Mouse (Mus musculus) MEL (cell line): ENCODE results near the gene Icam5. TPM values are rescaled to one million over a fixed set of nuclear protein-coding genes. Genes with fewer than 3 reads are reported as not detected.

Source experiments
- DNase-seq: peaks from one replicate; pipeline ENCODE4 v3.0.0; 2011; ENCODE audit warnings: low read depth, low spot score
- H3K27ac ChIP-seq: 2 replicates; pipeline ENCODE4 v1.5.1; 2012; ENCODE audit warnings: low read depth, mild to moderate bottlenecking, control low read depth, low read length, moderate library complexity; ENCODE audit not compliant: control insufficient read depth
- H3K27me3 ChIP-seq, 2 experiments: fragments of 150-350 bp in 1 of 2; sonication (generic) in 1 of 2; 2 replicates each; pipeline ENCODE4 v1.6.1; 2012; ENCODE audit warnings: low read length in 2 of 2, mild to moderate bottlenecking in 2 of 2, improper control_type of control experiment in 1 of 2, moderate library complexity in 1 of 2; ENCODE audit not compliant: insufficient read depth in 2 of 2, control insufficient read depth in 1 of 2
- H3K36me3 ChIP-seq, 2 experiments: 2 replicates each; pipeline ENCODE4 v1.6.1; 2012 to 2014; ENCODE audit warnings: low read length in 2 of 2, improper control_type of control experiment in 1 of 2, inconsistent platforms in 1 of 2, mild to moderate bottlenecking in 1 of 2; ENCODE audit not compliant: insufficient read depth in 2 of 2, control insufficient read depth in 1 of 2
- H3K4me1 ChIP-seq, 2 experiments: fragments of 150-350 bp in 1 of 2; sonication (generic) in 1 of 2; 2 replicates each; pipeline ENCODE4 v1.6.1; 2012; ENCODE audit warnings: low read length in 2 of 2, improper control_type of control experiment in 1 of 2, mild to moderate bottlenecking in 1 of 2; ENCODE audit not compliant: insufficient read depth in 2 of 2, control insufficient read depth in 1 of 2
- H3K4me3 ChIP-seq, 2 experiments: fragments of 150-350 bp in 1 of 2; sonication (generic) in 1 of 2; 2 replicates each; pipeline ENCODE4 v1.5.1; 2012; ENCODE audit warnings: low read depth in 2 of 2, low read length in 2 of 2, mild to moderate bottlenecking in 2 of 2, moderate library complexity in 2 of 2, control low read depth in 1 of 2, improper control_type of control experiment in 1 of 2; ENCODE audit not compliant: control insufficient read depth in 1 of 2, insufficient read depth in 1 of 2
- H3K79me2 ChIP-seq: 2 replicates; pipeline ENCODE4 v1.6.1; 2012; ENCODE audit warnings: mild to moderate bottlenecking, low read length, moderate library complexity; ENCODE audit not compliant: control insufficient read depth, poor library complexity, insufficient read depth
- H3K9ac ChIP-seq: 2 replicates; pipeline ENCODE4 v1.6.1; 2012; ENCODE audit warnings: low read depth, mild to moderate bottlenecking, control low read depth, low read length, moderate library complexity; ENCODE audit not compliant: control insufficient read depth, poor library complexity, severe bottlenecking
- H3K9me3 ChIP-seq: fragments of 150-350 bp; sonication (generic); replicated peaks from 2 replicates; pipeline ENCODE4 v1.6.1; 2012; ENCODE audit warnings: mild to moderate bottlenecking, low read length, improper control_type of control experiment, moderate library complexity; ENCODE audit not compliant: insufficient read depth
- CHD1 ChIP-seq: IDR thresholded peaks from 2 replicates; pipeline ENCODE4 v1.6.1; 2012; ENCODE audit warnings: low read depth, mild to moderate bottlenecking, inconsistent platforms, low read length, improper control_type of control experiment
- CHD2 ChIP-seq: IDR thresholded peaks from 2 replicates; pipeline ENCODE4 v1.6.1; 2011; ENCODE audit warnings: low read length, improper control_type of control experiment
- CTCF ChIP-seq, 3 experiments: IDR thresholded peaks in 2 of 3; conservative IDR thresholded peaks in 1 of 3; 2 replicates each; pipeline ENCODE4 v1.5.1; 2011 to 2012; ENCODE audit warnings: low read length in 3 of 3, low read depth in 2 of 3, mild to moderate bottlenecking in 2 of 3, improper control_type of control experiment in 1 of 3, inconsistent platforms in 1 of 3, mixed read lengths in 1 of 3, moderate library complexity in 1 of 3; ENCODE audit not compliant: control insufficient read depth in 1 of 3, insufficient read depth in 1 of 3, poor library complexity in 1 of 3, severe bottlenecking in 1 of 3
- ETS1 ChIP-seq: IDR thresholded peaks from 2 replicates; pipeline ENCODE4 v1.6.1; 2012; ENCODE audit warnings: low read depth, mild to moderate bottlenecking, inconsistent platforms, low read length, improper control_type of control experiment, moderate library complexity
- JUND ChIP-seq: IDR thresholded peaks from 2 replicates; pipeline ENCODE4 v1.6.1; 2011; ENCODE audit warnings: low read depth, mild to moderate bottlenecking, improper control_type of control experiment, low read length
- MAFK ChIP-seq: IDR thresholded peaks from 2 replicates; pipeline ENCODE4 v1.6.1; 2011; ENCODE audit warnings: low read depth, mild to moderate bottlenecking, low read length, improper control_type of control experiment, borderline replicate concordance
- MAX ChIP-seq: IDR thresholded peaks from 2 replicates; pipeline ENCODE4 v1.6.1; 2011; ENCODE audit warnings: low read length, improper control_type of control experiment
- MXI1 ChIP-seq: IDR thresholded peaks from 2 replicates; pipeline ENCODE4 v1.6.1; 2011; ENCODE audit warnings: mild to moderate bottlenecking, low read depth, low read length, improper control_type of control experiment
- NELFE ChIP-seq: IDR thresholded peaks from 2 replicates; pipeline ENCODE4 v1.6.1; 2011; ENCODE audit warnings: low read depth, low read length, improper control_type of control experiment
- NRF1 ChIP-seq: IDR thresholded peaks from 2 replicates; pipeline ENCODE4 v1.6.1; 2014; ENCODE audit warnings: low read depth, mild to moderate bottlenecking, inconsistent platforms, low read length, improper control_type of control experiment, moderate library complexity; ENCODE audit not compliant: poor library complexity, insufficient read depth, severe bottlenecking
- POLR2AphosphoS5 ChIP-seq: IDR thresholded peaks from 2 replicates; pipeline ENCODE4 v1.6.1; 2012; ENCODE audit warnings: low read depth, borderline replicate concordance, mild to moderate bottlenecking, inconsistent platforms, low read length, moderate library complexity, mixed read lengths
- RCOR1 ChIP-seq: IDR thresholded peaks from 2 replicates; pipeline ENCODE4 v1.6.1; 2012; ENCODE audit warnings: low read depth, mild to moderate bottlenecking, inconsistent platforms, low read length, improper control_type of control experiment
- SMC3 ChIP-seq: IDR thresholded peaks from 2 replicates; pipeline ENCODE4 v1.6.1; 2011; ENCODE audit warnings: low read depth, low read length, improper control_type of control experiment
- USF2 ChIP-seq, 2 experiments: IDR thresholded peaks; 2 replicates each; pipeline ENCODE4 v1.6.1; 2011 to 2012; ENCODE audit warnings: improper control_type of control experiment in 2 of 2, low read length in 2 of 2, borderline replicate concordance in 1 of 2, inconsistent platforms in 1 of 2, low read depth in 1 of 2, mild to moderate bottlenecking in 1 of 2; ENCODE audit not compliant: insufficient read depth in 1 of 2
- ZKSCAN1 ChIP-seq: IDR thresholded peaks from 2 replicates; pipeline ENCODE4 v1.6.1; 2012; ENCODE audit warnings: low read depth, mild to moderate bottlenecking, inconsistent platforms, low read length, improper control_type of control experiment, moderate library complexity
- ZNF384 ChIP-seq: IDR thresholded peaks from 2 replicates; pipeline ENCODE4 v1.6.1; 2012; ENCODE audit warnings: low read depth, mild to moderate bottlenecking, inconsistent platforms, low read length, improper control_type of control experiment
- polyA plus RNA-seq, 2 experiments: library from polyadenylated mRNA; stranded (reverse) in 1 of 2; unstranded in 1 of 2; fragments of >175 nt in 1 of 2; fragments of >200 nt in 1 of 2; gene quantifications; 2 replicates each; pipeline versions ENCODE4 v1.2.1 to v1.2.4; 2012; ENCODE audit warnings: low replicate concordance in 2 of 2, low read depth in 1 of 2; ENCODE audit not compliant: insufficient read length in 2 of 2, insufficient read depth in 1 of 2, missing spikeins in 1 of 2
- total RNA-seq: library from RNA; depleted of rRNA; stranded (reverse); fragments of 300-350 nt; gene quantifications from 2 replicates; pipeline ENCODE4 v1.2.3, GENCODE M21; 2012

The Icam5 gene
- total and polyA plus RNA-seq, 3 experiments: 4.8 to 9.5 TPM; not detected in 1

GRCm38 (mm10) chr9:21017177-21017575 lies 14.7 kb upstream of the Icam5 start:
- peak; percentile 52 for DNase-seq
- Histone ChIP-seq H3K27ac (no peak overlapping the region), H3K36me3 (peaks cover 0 to 29% of the 10 kb centered on the region in 2 experiments; a peak in 2 of 4 replicates), H3K27me3 (no peaks in the 10 kb centered on the region), H3K9me3 (no peaks in the 10 kb centered on the region), H3K79me2 (peaks cover 11% of the 10 kb centered on the region), H3K4me3 (peak overlapping the region; percentile 59), H3K4me1 (peaks cover 14 to 43% of the 10 kb centered on the region in 2 experiments), H3K9ac (peak overlapping the region; percentile 60)
- TF ChIP-seq CHD2 (no peak), CHD1 (no peak), MAFK (no peak), ZKSCAN1 (no peak)

- no peaks in the 10 kb centered on the region for H3K9me3 ChIP-seq
- no peak overlapping the region for H3K4me3 ChIP-seq
- H3K4me1 ChIP-seq: peaks cover 11 to 35% of the 10 kb centered on the region in 2 experiments
- H3K36me3 ChIP-seq: peaks cover 0 to 24% of the 10 kb centered on the region in 2 experiments; a peak in 2 of 4 replicates
- no peaks in the 10 kb centered on the region for H3K27me3 ChIP-seq
- no peak overlapping the region for H3K9ac ChIP-seq
- H3K79me2 ChIP-seq: peaks cover 11% of the 10 kb centered on the region
- TF ChIP-seq NRF1 (no peak), MXI1 (no peak), USF2 (IDR thresholded peaks at IDR 0.05; ENCODE audit: borderline replicate concordance in 1 of 2, insufficient read depth in 1 of 2, low read depth in 1 of 2, low read length in 2 of 2) (no peak), ZKSCAN1 (no peak), MAFK (no peak), SMC3 (no peak), MAX (no peak), JUND (no peak), RCOR1 (no peak), POLR2AphosphoS5 (no peak), ZNF384 (no peak), NELFE (no peak), CTCF (IDR thresholded peaks at IDR 0.05 in 2 of 3, conservative IDR thresholded peaks at IDR 0.05 in 1 of 3; ENCODE audit: control insufficient read depth in 1 of 3, insufficient read depth in 1 of 3, low read depth in 2 of 3, low read length in 3 of 3, poor library complexity in 1 of 3, severe bottlenecking in 1 of 3) (no peak), ETS1 (no peak)
- no peak overlapping the region for H3K27ac ChIP-seq
- DNase-seq: no peak
Measured at GRCm38 (mm10) chr9:21018600-21018999, 13.3 kb upstream of the Icam5 start.
